Mouse (Mus musculus): ENCODE results near the gene Mtfmt.

DNA sequence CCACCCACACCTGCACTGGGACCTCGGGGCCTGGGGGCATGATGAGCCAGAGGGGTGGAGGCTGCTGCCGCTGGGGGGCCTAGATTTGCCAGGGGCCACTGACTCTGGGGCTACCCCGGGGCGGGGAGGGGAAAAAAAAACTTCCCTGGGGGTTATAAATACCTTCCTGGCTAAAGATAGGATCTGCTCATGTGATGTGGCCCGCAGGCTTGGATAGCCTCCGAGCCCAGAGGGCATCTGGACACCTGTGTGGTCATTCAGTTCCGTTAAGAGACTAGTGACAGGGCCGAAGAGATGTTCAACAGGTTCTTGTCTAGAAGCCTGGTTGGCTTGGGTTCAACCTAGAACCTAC is 44.0 kb upstream of the Mtfmt start, which contains the start of gene Kbtbd13:
- TF ChIP-seq POLR2A (IDR thresholded peaks at IDR 0.05; ENCODE audit: insufficient read depth, low read depth, low read length) (no peak), CTCF (IDR thresholded peaks at IDR 0.05; ENCODE audit: insufficient read depth, low read depth, low read length) (no peak)

Data from olfactory bulb, adult 2 months (tissue).